Mouse (Mus musculus): ENCODE data around the gene Incenp. TPM values are rescaled to one million over a fixed set of nuclear protein-coding genes. Genes with fewer than 3 reads are reported as not detected.
"Not testable (repeated sequence)": the region's sequence is repeated elsewhere in the genome, so short reads cannot be mapped to it uniquely, and the experiment has no call there.

The Incenp gene
- total RNA-seq, 2 experiments from 2014 or later: 24.7 to 30.7 TPM

- peak in 1 of 2 experiments; percentile 30 for DNase-seq (ENCODE audit: low spot score in 2 of 2)
- intact Hi-C loops (cut with DNase I): no loop called here
Observed at GRCm38 (mm10) chr19:9920835-9921784, 21.8 kb upstream of the Incenp start.

- no peak for DNase-seq (ENCODE audit: low spot score in 2 of 2)
- intact Hi-C loops (cut with DNase I): loop anchor here (10.0 kb wide), 1 partner anchor 276 kb away; no protein-coding TSS in a partner anchor
Observed at GRCm38 (mm10) chr19:9918176-9918861, 19.0 kb upstream of the Incenp start.

DNA sequence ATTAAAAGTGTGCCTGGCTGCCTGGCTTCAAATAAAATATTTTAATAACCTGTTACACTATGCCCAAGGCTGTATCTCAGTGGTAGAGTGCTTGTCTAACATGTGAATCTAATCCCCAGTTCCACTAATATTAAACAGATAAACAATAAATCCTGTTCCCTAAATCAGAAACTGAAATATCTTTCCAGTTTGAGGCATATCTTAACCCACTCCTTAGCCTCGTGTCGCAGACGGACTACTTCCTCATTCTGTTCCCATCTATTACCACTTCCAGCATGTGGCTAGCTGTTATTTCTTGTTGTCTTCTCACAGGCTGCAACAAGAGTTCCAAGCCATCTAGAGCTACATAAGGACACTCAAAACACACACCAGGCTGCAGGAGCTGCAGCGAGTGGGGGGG, 18.4 kb upstream of the Incenp start:
- intact Hi-C loops (cut with DNase I): loop anchor here (2.0 to 10.0 kb wide), 2 partner anchors 117 to 277 kb away; no protein-coding TSS in a partner anchor

GRCm38 (mm10) chr19:9915935-9916334, 16.6 kb upstream of the Incenp start:
- intact Hi-C loops (cut with DNase I): loop anchor here (1.0 to 10.0 kb wide), 3 partner anchors 73 to 279 kb away; no protein-coding TSS in a partner anchor
- peak; percentile 63 to 75 for DNase-seq (ENCODE audit: low spot score in 2 of 2)

More for the DNA sequence above, 18.4 kb upstream of the Incenp start:
- no peak for DNase-seq (ENCODE audit: low spot score in 2 of 2)

DNA sequence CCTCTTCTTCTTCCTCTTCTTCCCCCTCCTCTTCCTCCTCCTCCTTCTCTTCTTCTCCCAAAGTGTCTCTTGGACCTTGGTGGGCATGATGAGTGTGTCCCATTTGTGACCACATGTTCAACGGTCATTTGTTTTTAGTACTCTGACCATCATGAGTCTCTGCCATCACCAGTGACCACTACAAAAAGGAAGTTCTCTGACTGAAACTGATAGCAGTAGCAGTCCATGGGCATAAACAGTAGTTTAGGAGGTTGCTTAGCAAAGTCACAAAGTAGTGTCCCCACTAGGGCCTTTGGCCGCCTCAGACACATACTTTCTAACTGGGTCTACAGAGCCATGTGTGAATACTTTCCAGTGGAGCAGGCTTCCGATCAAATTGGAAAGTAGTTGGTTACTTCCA, 15.0 kb upstream of the Incenp start:
- DNase-seq (ENCODE audit: low spot score in 2 of 2): no peak
- intact Hi-C loops (cut with DNase I): loop anchor here (10.0 kb wide), 1 partner anchor 280 kb away; no protein-coding TSS in a partner anchor

DNA sequence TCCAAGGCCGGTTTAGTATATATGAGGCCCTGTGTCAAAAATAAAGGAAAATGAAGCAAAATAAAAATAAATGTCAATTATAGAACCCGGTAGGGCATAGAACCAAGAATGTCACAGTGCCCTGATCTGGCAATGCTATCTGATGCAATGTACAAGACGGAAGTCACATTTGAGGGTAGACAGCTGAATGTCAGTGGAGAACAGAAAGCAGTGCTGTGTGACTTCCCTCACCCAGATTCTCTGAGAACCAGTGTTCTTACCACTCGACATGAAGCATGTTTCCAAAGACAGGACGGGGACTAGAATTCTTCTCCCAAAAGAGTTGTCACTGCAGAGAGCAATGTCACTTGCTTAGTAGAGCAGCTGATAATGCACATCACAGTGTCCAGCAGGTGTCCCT, 14.4 kb upstream of the Incenp start:
- no peak for DNase-seq (ENCODE audit: low spot score in 2 of 2)
- intact Hi-C loops (cut with DNase I): loop anchor here (10.0 kb wide), 1 partner anchor 281 kb away; no protein-coding TSS in a partner anchor

GRCm38 (mm10) chr19:9911314-9911754, 12.0 kb upstream of the Incenp start:
- no peak for DNase-seq (ENCODE audit: low spot score in 2 of 2)
- intact Hi-C loops (cut with DNase I): loop anchor here (10.0 kb wide), 1 partner anchor 283 kb away; no protein-coding TSS in a partner anchor

DNA sequence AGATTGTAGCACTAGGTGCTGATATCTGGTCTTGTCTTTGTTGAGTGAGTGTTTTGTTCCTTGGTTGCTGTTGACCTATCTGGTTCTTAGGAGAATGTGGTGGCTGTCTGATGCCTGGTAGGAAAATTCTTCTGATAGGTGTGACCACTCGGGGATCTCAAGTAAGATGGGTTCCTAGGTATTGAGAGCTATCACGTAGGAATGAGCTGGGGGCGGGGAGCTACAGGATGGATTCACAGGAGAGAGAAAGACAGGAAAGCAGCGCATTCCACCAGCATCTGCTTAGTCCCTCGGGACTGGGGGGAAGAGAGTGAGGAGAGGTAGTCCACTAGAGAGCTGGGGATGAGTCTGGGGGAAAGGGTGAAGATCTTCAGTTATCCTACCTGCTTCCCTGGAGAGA, 10.0 kb upstream of the Incenp start:
- no peak for DNase-seq (ENCODE audit: low spot score in 2 of 2)
- intact Hi-C loops (cut with DNase I): no loop called here

DNA sequence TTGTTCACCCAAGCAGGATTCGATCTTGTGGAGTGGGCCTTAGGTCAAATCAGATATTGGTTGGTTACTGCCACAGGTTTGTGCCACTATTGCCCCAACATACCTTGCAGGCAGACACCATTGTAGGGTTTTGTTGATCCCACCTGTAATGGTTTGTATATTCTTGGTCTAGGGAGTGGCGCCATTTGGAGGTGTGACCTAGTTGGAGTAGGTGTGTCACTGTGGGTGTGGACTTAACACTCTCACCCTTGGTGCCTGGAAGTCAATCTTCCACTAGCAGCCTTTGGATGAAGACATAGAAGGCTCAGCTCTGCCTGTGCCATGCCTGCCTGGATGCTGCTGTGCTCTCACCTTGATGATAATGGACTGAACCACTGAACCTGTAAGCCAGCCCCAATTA, 1.3 kb upstream of the Incenp start:
- DNase-seq (ENCODE audit: low spot score in 2 of 2); intact Hi-C loops (cut with DNase I): not testable (repeated sequence)

- intact Hi-C loops (cut with DNase I): no loop called here
- DNase-seq (ENCODE audit: low spot score in 2 of 2): no peak
Observed at GRCm38 (mm10) chr19:9899780-9900146, 412 bp upstream of the Incenp start.

DNA sequence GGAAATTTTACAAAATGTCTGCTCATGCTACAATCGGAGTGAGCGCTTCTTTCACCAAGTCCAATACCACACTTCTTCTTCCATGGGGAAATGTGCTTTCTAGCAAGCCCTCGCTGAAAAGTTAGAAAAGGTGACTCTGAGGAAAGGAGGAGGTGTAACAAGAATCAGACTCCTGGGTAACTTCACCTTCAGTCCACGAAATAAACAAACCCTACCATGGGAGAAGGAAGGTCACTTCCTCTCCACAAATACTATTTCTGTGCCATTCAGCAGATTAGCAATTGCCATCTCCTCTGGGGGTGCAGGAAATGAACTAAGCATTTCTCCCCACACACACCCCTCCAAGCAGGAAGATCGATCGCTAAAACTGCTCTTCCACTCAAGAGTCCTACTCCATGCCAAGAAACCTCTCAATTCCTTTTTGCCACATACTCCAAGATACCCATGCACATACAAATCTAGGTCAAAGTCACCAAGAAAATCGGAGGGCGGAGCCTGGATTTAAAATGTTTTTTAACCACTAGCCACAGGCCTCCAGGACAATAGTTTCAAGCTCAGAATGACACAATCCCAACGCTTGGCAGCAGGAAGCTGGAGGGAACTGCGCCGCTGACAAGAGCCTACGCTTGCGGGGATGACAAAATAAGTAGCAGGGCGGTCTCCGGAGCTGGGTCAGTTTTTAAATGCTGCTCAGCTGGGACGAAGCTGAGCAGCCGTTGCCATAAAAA, 848 bp downstream of the Incenp start:
- DNase-seq (ENCODE audit: low spot score in 2 of 2): no peak
- intact Hi-C loops (cut with DNase I): no loop called here

DNA sequence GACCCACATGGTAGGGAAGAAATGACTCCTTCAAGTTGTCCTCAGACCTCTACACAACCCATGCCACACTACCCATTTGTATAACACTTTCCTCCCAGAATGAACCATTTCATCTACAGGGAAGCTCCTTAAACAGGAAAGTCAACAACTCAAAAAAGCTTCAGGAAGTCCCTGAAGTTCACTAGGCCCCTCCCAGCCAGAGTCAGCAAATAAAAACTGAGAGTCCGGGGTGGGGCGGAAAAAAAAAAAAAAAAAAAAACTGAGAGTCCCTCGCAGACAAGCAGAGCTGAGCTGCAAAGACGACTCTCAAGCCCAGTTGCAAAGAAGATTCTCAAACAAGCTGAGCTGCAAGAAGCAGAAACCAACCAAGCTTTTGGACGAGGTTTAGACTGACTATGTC, 3.3 kb downstream of the Incenp start:
- intact Hi-C loops (cut with DNase I): no loop called here
- no peak for DNase-seq (ENCODE audit: low spot score in 2 of 2)

DNA sequence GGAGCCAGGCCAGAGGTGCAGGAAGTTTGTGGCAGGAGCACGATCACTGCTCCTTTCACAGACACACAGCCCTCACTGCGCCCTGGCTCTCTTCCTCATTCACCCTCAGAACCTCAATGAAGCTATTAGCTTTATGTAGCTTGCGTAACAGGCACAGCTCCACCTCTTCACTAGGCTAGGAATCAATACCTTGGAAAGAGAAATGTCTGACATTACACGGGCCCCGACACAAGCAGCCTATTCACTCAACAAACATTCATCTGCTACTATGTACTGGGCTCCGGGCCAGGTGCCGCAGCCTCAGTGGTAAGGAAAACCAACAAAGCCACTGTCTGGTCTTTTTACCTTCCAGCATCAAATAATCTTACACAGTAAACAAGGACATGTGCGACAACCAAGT, 12.6 kb downstream of the Incenp start:
- intact Hi-C loops (cut with DNase I): no loop called here

GRCm38 (mm10) chr19:9886348-9886747, 13.0 kb downstream of the Incenp start:
- DNase-seq (ENCODE audit: low spot score in 2 of 2): no peak
- intact Hi-C loops (cut with DNase I): no loop called here

More for the DNA sequence above, 12.6 kb downstream of the Incenp start:
- DNase-seq (ENCODE audit: low spot score in 2 of 2): no peak

- intact Hi-C loops (cut with DNase I): no loop called here
- peak; percentile 45 to 61 for DNase-seq (ENCODE audit: low spot score in 2 of 2)
Observed at GRCm38 (mm10) chr19:9878186-9878835, 21.0 kb downstream of the Incenp start.

DNA sequence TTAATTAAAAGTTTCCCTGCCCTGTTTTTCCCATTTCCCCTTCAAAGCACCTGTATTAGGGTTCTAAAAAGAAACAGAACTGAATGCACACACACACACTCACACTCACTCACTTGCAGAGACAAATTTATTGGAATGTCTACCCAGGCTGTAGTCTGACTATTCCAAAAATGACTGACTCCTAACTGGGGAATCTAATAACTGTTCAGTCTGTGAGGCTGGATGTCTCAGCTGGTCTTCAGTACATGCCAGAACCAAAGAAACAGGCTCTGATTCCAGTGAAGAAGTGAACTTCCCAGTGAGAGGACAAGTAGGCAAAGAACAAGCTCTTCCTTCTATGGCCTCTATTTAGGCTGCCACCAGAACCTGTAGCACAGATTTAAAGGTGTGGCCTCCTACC, 33.9 kb downstream of the Incenp start:
- intact Hi-C loops (cut with DNase I): no loop called here
- DNase-seq (ENCODE audit: low spot score in 2 of 2): no peak

DNA sequence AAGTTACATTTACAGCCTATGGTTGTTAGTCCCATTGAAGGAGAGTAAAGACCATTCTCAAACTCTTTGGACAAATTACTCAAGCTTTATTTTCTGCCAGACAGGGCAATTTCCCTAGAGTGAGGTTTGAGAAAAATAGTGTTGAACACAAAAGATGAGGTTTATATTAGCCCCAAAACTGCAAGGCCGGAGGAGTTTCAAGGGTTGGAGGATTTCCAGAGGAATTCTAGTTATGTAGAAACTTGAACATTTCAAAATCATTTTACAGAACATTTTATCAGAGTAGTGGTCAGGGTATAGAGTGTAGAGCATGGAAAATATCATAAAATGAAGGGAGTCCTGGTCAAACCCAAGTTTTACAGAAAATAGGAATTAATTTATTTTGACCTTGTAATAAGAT, 34.5 kb downstream of the Incenp start:
- intact Hi-C loops (cut with DNase I): no loop called here
- DNase-seq (ENCODE audit: low spot score in 2 of 2): no peak

- DNase-seq (ENCODE audit: low spot score in 2 of 2); intact Hi-C loops (cut with DNase I): not testable (repeated sequence)
Observed at GRCm38 (mm10) chr19:9860821-9861220, 38.5 kb downstream of the Incenp start.

All from left cerebral cortex, postnatal 36 days (tissue).